Mouse (Mus musculus) liver, postnatal 0 days (tissue): ENCODE measurements around the gene Grid2ip.

Experiments used
- CTCF ChIP-seq: sonication (generic); IDR thresholded peaks from 2 replicates; pipeline ENCODE4 v1.5.1; 2016; ENCODE audit warnings: antibody characterized with exemption, low read depth
- EP300 ChIP-seq: IDR thresholded peaks from 2 replicates; pipeline ENCODE4 v1.6.1; 2016; ENCODE audit warnings: antibody characterized with exemption, low read depth, mild to moderate bottlenecking

DNA sequence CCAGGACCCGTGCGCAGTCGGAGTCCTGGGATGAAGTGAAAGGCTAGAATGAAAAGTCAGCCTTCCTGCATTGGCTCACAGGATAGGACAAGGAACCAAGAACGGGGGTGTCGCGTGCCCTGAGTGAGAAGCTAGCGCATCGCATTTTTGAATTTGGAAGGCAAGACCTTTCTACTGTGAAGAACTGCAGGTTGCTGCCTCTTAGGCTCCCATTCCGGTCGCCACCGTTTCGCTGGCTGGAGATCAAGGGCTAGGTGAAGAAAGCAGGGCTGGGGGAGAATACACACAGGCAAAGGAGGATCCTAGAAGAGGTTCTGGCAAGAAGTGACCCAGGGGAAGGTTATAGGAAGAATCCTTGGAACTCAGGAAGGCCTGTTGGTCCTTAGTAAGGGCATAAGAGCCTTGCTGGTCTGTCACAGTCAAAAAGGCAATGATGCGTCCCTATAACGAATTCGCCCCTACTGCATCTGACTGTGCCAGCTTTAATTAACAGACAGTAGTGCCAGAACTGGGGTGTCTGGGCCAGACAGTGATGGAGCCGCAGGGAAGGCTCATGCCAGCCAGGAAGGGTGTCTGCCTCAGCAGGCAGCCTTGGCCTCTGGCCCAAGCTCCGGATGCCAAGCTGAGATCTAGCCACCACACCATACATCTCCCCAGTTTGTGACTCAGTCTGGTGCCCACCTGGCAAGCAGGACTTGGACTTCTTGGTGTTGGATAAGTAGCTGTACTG is 13.4 kb downstream of the Grid2ip start:
- TF ChIP-seq CTCF (no peak), EP300 (no peak)
